Mouse (Mus musculus): Measurements from ENCODE around the gene Bmp7. TPM values are rescaled to one million over a fixed set of nuclear protein-coding genes. Genes with fewer than 3 reads are reported as not detected.

Gene Bmp7
- polyA plus RNA-seq, 1 experiment from 2014 or later, result 67.2 TPM

- 79% methylated on average over 11 of the region's 11 CpGs for WGBS
- Histone ChIP-seq H3K9ac (0 out of 2 replicates have a peak overlapping the region, but pooled peaks have one; percentile 2), H3K4me1 (replicated peaks) (peaks cover 22% of the 10 kb centered on the region), H3K36me3 (no peaks in the 10 kb centered on the region), H3K27me3 (replicated peaks) (no peaks in the 10 kb centered on the region), H3K4me3 (no peak overlapping the region), H3K27ac (ENCODE audit: poor library complexity, severe bottlenecking) (no peak overlapping the region), H3K4me2 (no peak overlapping the region), H3K9me3 (replicated peaks) (no peaks in the 10 kb centered on the region)
- ATAC-seq (ENCODE audit: insufficient number of reproducible peaks, low FRiP score), result no peak
Measured at GRCm38 (mm10) chr2:172851773-172852172, 88.3 kb downstream of the Bmp7 start.

- Histone ChIP-seq H3K36me3 (no peaks in the 10 kb centered on the region), H3K27me3 (replicated peaks) (no peaks in the 10 kb centered on the region), H3K9me3 (replicated peaks) (no peaks in the 10 kb centered on the region), H3K27ac (ENCODE audit: poor library complexity, severe bottlenecking) (no peak overlapping the region), H3K4me2 (no peak overlapping the region), H3K4me1 (replicated peaks) (peaks cover 31% of the 10 kb centered on the region), H3K4me3 (no peak overlapping the region), H3K9ac (no peak overlapping the region)
- 71% methylated on average over 6 of the region's 6 CpGs for WGBS
- no peak for ATAC-seq (ENCODE audit: insufficient number of reproducible peaks, low FRiP score)
Measured at GRCm38 (mm10) chr2:172848193-172848592, 91.9 kb downstream of the Bmp7 start.

GRCm38 (mm10) chr2:172846311-172846575 lies 93.9 kb downstream of the Bmp7 start:
- H3K4me2 ChIP-seq, result no peak overlapping the region
- H3K4me3 ChIP-seq, result no peak overlapping the region
- ATAC-seq (ENCODE audit: insufficient number of reproducible peaks, low FRiP score), result no peak
- peaks cover 34% of the 10 kb centered on the region for H3K4me1 ChIP-seq (replicated peaks)
- H3K27ac ChIP-seq (ENCODE audit: poor library complexity, severe bottlenecking), result no peak overlapping the region
- no peak overlapping the region for H3K9ac ChIP-seq
- WGBS, result 71% methylated on average over 4 of the region's 4 CpGs
- H3K36me3 ChIP-seq, result no peaks in the 10 kb centered on the region
- no peaks in the 10 kb centered on the region for H3K27me3 ChIP-seq (replicated peaks)
- H3K9me3 ChIP-seq (replicated peaks), result no peaks in the 10 kb centered on the region

GRCm38 (mm10) chr2:172845536-172846310 lies 94.4 kb downstream of the Bmp7 start:
- WGBS, result 61% methylated on average over 31 of the region's 31 CpGs
- H3K4me2 ChIP-seq, result no peak overlapping the region
- no peaks in the 10 kb centered on the region for H3K9me3 ChIP-seq (replicated peaks)
- 0 out of 2 replicates have a peak, but pooled peaks have one; percentile 27 for ATAC-seq (ENCODE audit: insufficient number of reproducible peaks, low FRiP score)
- H3K27me3 ChIP-seq (replicated peaks), result no peaks in the 10 kb centered on the region
- no peak overlapping the region for H3K4me3 ChIP-seq
- no peak overlapping the region for H3K27ac ChIP-seq (ENCODE audit: poor library complexity, severe bottlenecking)
- H3K36me3 ChIP-seq, result no peaks in the 10 kb centered on the region
- peaks cover 38% of the 10 kb centered on the region for H3K4me1 ChIP-seq (replicated peaks)
- H3K9ac ChIP-seq, result no peak overlapping the region

GRCm38 (mm10) chr2:172843903-172844302 lies 96.2 kb downstream of the Bmp7 start:
- H3K4me1 ChIP-seq (replicated peaks), result peaks cover 45% of the 10 kb centered on the region
- H3K4me2 ChIP-seq, result no peak overlapping the region
- peak; percentile 60; the same call in 1 of the 2 replicates for ATAC-seq (ENCODE audit: insufficient number of reproducible peaks, low FRiP score)
- peak overlapping the region; percentile 63; the same call in 1 of the 2 replicates for H3K27ac ChIP-seq (ENCODE audit: poor library complexity, severe bottlenecking)
- no peaks in the 10 kb centered on the region for H3K36me3 ChIP-seq
- no peak overlapping the region for H3K9ac ChIP-seq
- H3K4me3 ChIP-seq, result no peak overlapping the region
- 56% methylated on average over 9 of the region's 9 CpGs for WGBS
- no peaks in the 10 kb centered on the region for H3K27me3 ChIP-seq (replicated peaks)
- no peaks in the 10 kb centered on the region for H3K9me3 ChIP-seq (replicated peaks)

GRCm38 (mm10) chr2:172842306-172842705 lies 97.8 kb downstream of the Bmp7 start:
- H3K4me1 ChIP-seq (replicated peaks), result peaks cover 42% of the 10 kb centered on the region
- ATAC-seq (ENCODE audit: insufficient number of reproducible peaks, low FRiP score), result no peak
- no peaks in the 10 kb centered on the region for H3K9me3 ChIP-seq (replicated peaks)
- no peaks in the 10 kb centered on the region for H3K27me3 ChIP-seq (replicated peaks)
- H3K4me3 ChIP-seq, result no peak overlapping the region
- H3K27ac ChIP-seq (ENCODE audit: poor library complexity, severe bottlenecking), result no peak overlapping the region
- WGBS, result 77% methylated on average over 4 of the region's 4 CpGs
- H3K4me2 ChIP-seq, result no peak overlapping the region
- H3K9ac ChIP-seq, result no peak overlapping the region
- no peaks in the 10 kb centered on the region for H3K36me3 ChIP-seq

GRCm38 (mm10) chr2:172840905-172841750 lies 99.0 kb downstream of the Bmp7 start:
- H3K4me1 ChIP-seq (replicated peaks), result peaks cover 50% of the 10 kb centered on the region
- no peak overlapping the region for H3K9ac ChIP-seq
- no peak overlapping the region for H3K27ac ChIP-seq (ENCODE audit: poor library complexity, severe bottlenecking)
- no peaks in the 10 kb centered on the region for H3K9me3 ChIP-seq (replicated peaks)
- 39% methylated on average over 11 of the region's 11 CpGs for WGBS
- H3K4me2 ChIP-seq, result no peak overlapping the region
- H3K4me3 ChIP-seq, result no peak overlapping the region
- H3K27me3 ChIP-seq (replicated peaks), result no peaks in the 10 kb centered on the region
- no peak for ATAC-seq (ENCODE audit: insufficient number of reproducible peaks, low FRiP score)
- H3K36me3 ChIP-seq, result no peaks in the 10 kb centered on the region

GRCm38 (mm10) chr2:172839317-172839980 lies 100.7 kb downstream of the Bmp7 start:
- no peaks in the 10 kb centered on the region for H3K9me3 ChIP-seq (replicated peaks)
- H3K4me1 ChIP-seq (replicated peaks), result peaks cover 37% of the 10 kb centered on the region
- no peak overlapping the region for H3K4me2 ChIP-seq
- no peak overlapping the region for H3K4me3 ChIP-seq
- 52% methylated on average over 10 of the region's 10 CpGs for WGBS
- no peaks in the 10 kb centered on the region for H3K27me3 ChIP-seq (replicated peaks)
- H3K36me3 ChIP-seq, result no peaks in the 10 kb centered on the region
- H3K9ac ChIP-seq, result 0 out of 2 replicates have a peak overlapping the region, but pooled peaks have one; percentile 5
- ATAC-seq (ENCODE audit: insufficient number of reproducible peaks, low FRiP score), result no peak
- H3K27ac ChIP-seq (ENCODE audit: poor library complexity, severe bottlenecking), result no peak overlapping the region

- ATAC-seq (ENCODE audit: insufficient number of reproducible peaks, low FRiP score), result no peak
- Histone ChIP-seq H3K4me3 (no peak overlapping the region), H3K9ac (no peak overlapping the region), H3K36me3 (no peaks in the 10 kb centered on the region), H3K27ac (ENCODE audit: poor library complexity, severe bottlenecking) (no peak overlapping the region), H3K4me1 (replicated peaks) (peaks cover 40% of the 10 kb centered on the region), H3K9me3 (replicated peaks) (no peaks in the 10 kb centered on the region), H3K4me2 (no peak overlapping the region), H3K27me3 (replicated peaks) (no peaks in the 10 kb centered on the region)
- 74% methylated on average over 6 of the region's 6 CpGs for WGBS
Measured at GRCm38 (mm10) chr2:172836516-172836915, 103.6 kb downstream of the Bmp7 start.

- no peak overlapping the region for H3K4me2 ChIP-seq
- no peaks in the 10 kb centered on the region for H3K36me3 ChIP-seq
- WGBS, result 33% methylated on average over 2 of the region's 2 CpGs
- peaks cover 4% of the 10 kb centered on the region; the same call in 1 of the 2 replicates for H3K27me3 ChIP-seq (replicated peaks)
- H3K4me3 ChIP-seq, result no peak overlapping the region
- ATAC-seq (ENCODE audit: insufficient number of reproducible peaks, low FRiP score), result no peak
- H3K9me3 ChIP-seq (replicated peaks), result no peaks in the 10 kb centered on the region
- 0 out of 2 replicates have a peak overlapping the region, but pooled peaks have one; percentile 25 for H3K9ac ChIP-seq
- H3K4me1 ChIP-seq (replicated peaks), result peaks cover 28% of the 10 kb centered on the region
- H3K27ac ChIP-seq (ENCODE audit: poor library complexity, severe bottlenecking), result no peak overlapping the region
Measured at GRCm38 (mm10) chr2:172833196-172833595, 106.9 kb downstream of the Bmp7 start.

GRCm38 (mm10) chr2:172831762-172832161 lies 108.4 kb downstream of the Bmp7 start:
- no peak overlapping the region for H3K9ac ChIP-seq
- H3K4me1 ChIP-seq (replicated peaks), result peaks cover 22% of the 10 kb centered on the region
- no peak overlapping the region for H3K4me3 ChIP-seq
- peak; percentile 76 for ATAC-seq (ENCODE audit: insufficient number of reproducible peaks, low FRiP score)
- H3K27me3 ChIP-seq (replicated peaks), result peaks cover 4% of the 10 kb centered on the region; the same call in 1 of the 2 replicates
- no peak overlapping the region for H3K4me2 ChIP-seq
- H3K27ac ChIP-seq (ENCODE audit: poor library complexity, severe bottlenecking), result no peak overlapping the region
- H3K36me3 ChIP-seq, result no peaks in the 10 kb centered on the region
- H3K9me3 ChIP-seq (replicated peaks), result no peaks in the 10 kb centered on the region
- 16% methylated on average over 5 of the region's 5 CpGs for WGBS
